Mouse (Mus musculus) midbrain, postnatal 0 days (tissue): ENCODE measurements around the gene Ciz1. TPM values are rescaled to one million over a fixed set of nuclear protein-coding genes. Genes with fewer than 3 reads are reported as not detected.

ENCODE experiments used
- ATAC-seq: fragments of 200-750 bp; cut with Nextera tagmentation; 2 replicates; pipeline ENCODE4 v1.8.0; 2017; ENCODE audit warnings: moderate number of reproducible peaks, mild to moderate bottlenecking, moderate TSS enrichment, moderate library complexity; ENCODE audit not compliant: low FRiP score
- DNase-seq: peaks from one replicate; pipeline ENCODE4 v3.0.0-alpha.2; 2015; ENCODE audit warnings: low spot score
- H3K27ac ChIP-seq: fragments of 300-500 bp; sonication (generic); 2 replicates; pipeline ENCODE4 v1.5.1; 2014; ENCODE audit warnings: low read depth, mild to moderate bottlenecking, low read length, mixed read lengths
- H3K27me3 ChIP-seq: fragments of 300-500 bp; sonication (generic); 2 replicates; pipeline ENCODE4 v1.6.1; 2014; ENCODE audit warnings: low read length, control low read depth, mixed read lengths; ENCODE audit not compliant: insufficient read depth
- H3K36me3 ChIP-seq: fragments of 300-500 bp; sonication (generic); 2 replicates; pipeline ENCODE4 v1.6.1; 2014; ENCODE audit warnings: low read length, control low read depth, mixed read lengths; ENCODE audit not compliant: insufficient read depth
- H3K4me1 ChIP-seq: fragments of 300-500 bp; sonication (generic); 2 replicates; pipeline ENCODE4 v1.6.1; 2014; ENCODE audit warnings: mild to moderate bottlenecking, control low read depth, antibody characterized with exemption, low read length, mixed read lengths; ENCODE audit not compliant: insufficient read depth
- H3K4me2 ChIP-seq: fragments of 300-500 bp; sonication (generic); 2 replicates; pipeline ENCODE4 v1.6.1; 2014; ENCODE audit warnings: low read depth, mild to moderate bottlenecking, low read length, mixed read lengths; ENCODE audit not compliant: poor library complexity, severe bottlenecking
- H3K4me3 ChIP-seq: fragments of 300-500 bp; sonication (generic); 2 replicates; pipeline ENCODE4 v1.5.1; 2014; ENCODE audit warnings: low read depth, mild to moderate bottlenecking, low read length, moderate library complexity
- H3K9ac ChIP-seq: fragments of 300-500 bp; sonication (generic); replicated peaks from 2 replicates; pipeline ENCODE4 v1.6.1; 2014; ENCODE audit warnings: mild to moderate bottlenecking, low read length, moderate library complexity, mixed read lengths; ENCODE audit not compliant: poor library complexity, severe bottlenecking
- H3K9me3 ChIP-seq: fragments of 300-500 bp; sonication (generic); 2 replicates; pipeline ENCODE4 v1.6.1; 2016; ENCODE audit warnings: low read length, control low read depth
- CTCF ChIP-seq: IDR thresholded peaks from 2 replicates; pipeline ENCODE4 v1.5.1; 2016; ENCODE audit warnings: antibody characterized with exemption, mild to moderate bottlenecking
- WGBS: fragments of 180-500 bp; shearing (Covaris S2); extraction: QIAGEN DNeasy Blood & Tissue Kit; methylation state at CpG from one replicate; pipeline ENCODE4 v1.1.7; 2014; 5-methylcytosine and 5-hydroxymethylcytosine counted together
- polyA plus RNA-seq: library from polyadenylated mRNA; unstranded; fragments of >200 nt; fragmentation: Nextera tagmentation; extraction: Ambion mirVana; gene quantifications from 2 replicates; pipeline ENCODE4 v1.2.1, GENCODE M21; 2015
- total RNA-seq: library from RNA; depleted of rRNA; stranded (reverse); fragments of >200 nt; gene quantifications from 2 replicates; pipeline ENCODE4 v1.2.3, GENCODE M21; 2014; rRNA removed

Ciz1 gene
- total RNA-seq (63.7 and 81.8 TPM in 2 replicates), polyA plus RNA-seq (47.3 and 48.8 TPM in 2 replicates)

DNA sequence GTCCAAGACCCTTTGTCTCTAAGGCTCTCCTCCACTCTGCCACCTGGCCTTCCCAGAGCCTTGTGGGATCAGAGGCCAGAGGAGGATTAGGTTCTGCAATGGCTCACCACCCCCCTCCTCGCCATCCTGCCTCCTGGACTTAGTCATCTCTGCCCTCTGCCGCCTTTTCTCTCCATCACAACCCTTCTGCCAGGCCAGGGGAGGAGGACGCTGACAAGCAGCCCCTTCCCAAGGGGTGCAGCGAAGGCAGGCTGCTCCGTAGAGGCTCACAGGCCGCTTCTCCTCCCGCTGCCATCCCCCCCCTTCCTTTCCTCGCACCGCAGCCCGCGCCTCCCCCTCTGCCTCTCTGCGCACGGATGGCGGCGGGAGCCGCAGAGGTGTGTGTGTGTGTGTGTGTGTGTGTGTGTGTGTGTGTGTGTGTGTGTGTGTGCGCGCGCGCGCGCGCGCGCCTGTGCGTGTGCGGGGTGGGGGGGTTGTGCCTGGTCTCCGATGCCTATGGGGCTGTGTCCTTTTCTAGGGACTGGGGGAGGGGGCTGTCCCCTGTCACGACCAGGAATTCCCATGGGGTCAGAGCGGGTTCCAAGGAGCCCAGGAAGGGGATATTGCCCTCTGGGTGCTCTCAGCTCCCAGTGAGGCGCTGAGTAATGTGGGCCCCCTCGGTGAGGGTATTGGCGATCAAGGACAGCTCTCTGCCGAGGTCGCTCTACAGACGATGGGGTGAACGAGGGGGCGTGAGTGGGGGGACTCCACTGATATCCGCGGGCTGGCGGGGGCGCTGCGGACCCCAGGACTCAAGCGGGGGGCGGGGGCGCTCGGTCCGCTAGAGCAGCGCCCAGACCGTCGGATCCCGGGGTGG, at the start of gene Ciz1:
Gene Ciz1, plus strand, starts transcription at position 177 of the 856 bp plus-strand sequence.
- H3K36me3 ChIP-seq: peaks cover 6% of the 10 kb centered on the region; the same call in 1 of the 2 replicates
- H3K27ac ChIP-seq: peak within 1 kb of the TSS; percentile 96
- DNase-seq: peak; percentile 66
- H3K4me2 ChIP-seq: peak within 1 kb of the TSS; percentile 71
- peak within 1 kb of the TSS; percentile 92 for H3K9ac ChIP-seq
- H3K9me3 ChIP-seq: no peaks in the 10 kb centered on the region
- WGBS: under 1% methylated on average over 25 of the region's 52 CpGs
- no peaks in the 10 kb centered on the region for H3K27me3 ChIP-seq
- peak within 1 kb of the TSS; percentile 82 for H3K4me3 ChIP-seq
- TF ChIP-seq CTCF: 0 out of 2 replicates have a peak, but pooled peaks have one; percentile 2
- ATAC-seq: peak; percentile 67
- H3K4me1 ChIP-seq: peaks cover 5% of the 10 kb centered on the region; the same call in 1 of the 2 replicates

DNA sequence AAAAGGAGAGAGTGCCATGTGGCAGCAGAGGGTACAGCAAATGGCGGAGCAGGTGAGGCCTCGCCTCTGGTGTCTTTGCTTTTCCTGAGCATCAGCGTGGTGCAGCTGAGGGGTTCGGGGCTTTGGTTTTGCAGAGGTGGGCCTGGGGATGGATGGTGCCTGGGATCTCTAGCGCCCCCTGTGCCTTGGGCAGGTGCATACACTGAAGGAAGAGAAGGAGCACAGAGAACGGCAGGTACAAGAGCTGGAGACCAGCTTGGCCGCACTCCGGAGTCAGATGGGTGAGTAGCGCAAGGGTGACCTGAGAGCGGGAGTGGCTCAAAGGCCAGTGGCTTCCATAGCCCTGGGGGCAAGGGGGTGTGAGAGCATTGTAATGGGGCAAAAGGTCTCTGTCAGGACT, 49.2 kb upstream of the Ciz1 start:
- TF ChIP-seq CTCF: peak; percentile 40
- H3K4me3 ChIP-seq: no peak overlapping the region
- H3K27ac ChIP-seq: no peak overlapping the region
- no peak for DNase-seq
- 90% methylated on average over 10 of the region's 10 CpGs for WGBS
- H3K36me3 ChIP-seq: peaks cover 78% of the 10 kb centered on the region
- no peaks in the 10 kb centered on the region for H3K4me1 ChIP-seq
- no peak for ATAC-seq
- H3K9me3 ChIP-seq: no peaks in the 10 kb centered on the region
- no peak overlapping the region for H3K4me2 ChIP-seq
- no peaks in the 10 kb centered on the region for H3K27me3 ChIP-seq
- no peak overlapping the region for H3K9ac ChIP-seq

DNA sequence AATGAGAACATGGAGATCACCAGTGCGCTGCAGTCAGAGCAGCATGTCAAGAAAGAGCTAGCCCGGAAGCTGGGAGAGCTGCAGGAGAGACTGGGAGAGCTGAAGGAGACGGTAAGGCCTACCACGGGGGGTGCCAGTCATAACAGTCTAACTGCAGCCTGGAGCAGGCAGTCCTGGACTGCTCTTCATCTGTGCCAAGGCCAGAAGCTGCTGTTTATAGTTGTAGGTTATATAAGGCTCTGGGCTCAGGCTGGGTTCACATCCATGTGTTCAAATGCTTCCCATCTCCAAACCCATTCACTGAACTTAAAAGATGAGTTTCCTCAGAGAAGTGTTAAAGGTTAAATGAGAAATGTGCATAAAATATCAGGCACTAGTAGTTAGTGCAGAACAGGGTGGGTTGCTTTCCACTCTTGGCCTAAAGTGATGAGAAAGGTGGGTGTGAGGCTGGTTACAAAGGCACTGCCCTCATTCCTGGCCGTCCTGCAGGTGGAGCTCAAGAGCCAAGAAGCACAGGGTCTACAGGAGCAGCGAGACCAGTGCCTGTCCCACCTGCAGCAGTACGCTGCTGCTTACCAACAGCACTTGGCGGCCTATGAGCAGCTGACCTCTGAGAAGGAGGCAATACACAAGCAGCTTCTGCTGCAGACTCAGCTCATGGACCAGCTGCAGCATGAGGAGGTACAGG, 47.8 kb upstream of the Ciz1 start:
- ATAC-seq (no peak), DNase-seq (no peak)
- Histone ChIP-seq H3K36me3 (peaks cover 72% of the 10 kb centered on the region), H3K4me3 (no peak overlapping the region), H3K4me2 (no peak overlapping the region), H3K9ac (no peak overlapping the region), H3K27ac (no peak overlapping the region), H3K4me1 (no peaks in the 10 kb centered on the region), H3K9me3 (no peaks in the 10 kb centered on the region), H3K27me3 (no peaks in the 10 kb centered on the region)
- WGBS: 54% methylated on average over 8 of the region's 8 CpGs
- peak; percentile 67 for TF ChIP-seq CTCF

DNA sequence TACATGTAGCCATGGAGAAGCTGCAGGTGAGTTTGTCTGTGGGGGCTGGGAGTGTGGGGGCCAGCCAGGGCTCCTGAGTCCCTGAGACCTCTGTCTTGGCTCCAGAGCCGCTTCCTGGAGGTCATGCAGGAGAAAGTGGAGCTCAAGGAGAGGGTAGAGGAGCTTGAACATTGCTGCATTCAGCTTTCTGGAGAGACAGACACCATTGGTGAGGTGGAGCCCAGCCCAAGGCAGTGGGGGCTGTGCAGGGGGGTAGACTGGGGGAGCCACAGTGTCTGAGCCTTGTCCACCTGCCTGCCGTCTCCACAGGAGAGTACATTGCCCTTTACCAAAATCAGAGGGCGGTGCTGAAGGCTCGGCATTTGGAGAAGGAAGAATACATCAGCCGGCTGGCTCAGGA, 46.5 kb upstream of the Ciz1 start:
- Histone ChIP-seq H3K4me3 (no peak overlapping the region), H3K27me3 (no peaks in the 10 kb centered on the region), H3K4me2 (no peak overlapping the region), H3K36me3 (peaks cover 76% of the 10 kb centered on the region), H3K4me1 (no peaks in the 10 kb centered on the region), H3K9me3 (no peaks in the 10 kb centered on the region), H3K27ac (no peak overlapping the region), H3K9ac (no peak overlapping the region)
- 98% methylated on average over 5 of the region's 5 CpGs for WGBS
- ATAC-seq (no peak), DNase-seq (no peak)
- TF ChIP-seq CTCF: no peak

DNA sequence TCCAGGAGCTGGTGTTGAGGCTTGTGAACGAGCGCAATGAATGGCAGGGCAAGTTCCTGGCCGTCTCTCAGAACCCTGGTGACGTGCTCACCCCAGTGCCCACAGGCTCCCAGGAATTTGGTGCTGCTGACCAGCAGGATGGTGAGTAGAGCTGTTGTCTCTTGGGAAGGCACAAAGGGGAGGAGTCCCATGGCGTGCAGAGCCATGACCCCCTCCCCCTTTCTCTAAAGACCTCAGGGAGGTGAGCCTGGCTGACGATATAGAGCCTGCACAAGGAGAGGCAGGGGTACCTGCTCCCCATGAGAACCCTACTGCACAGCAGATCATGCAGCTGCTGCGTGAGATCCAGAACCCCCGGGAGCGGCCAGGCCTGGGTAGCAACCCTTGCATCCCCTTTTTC, 46.0 kb upstream of the Ciz1 start:
- H3K27me3 ChIP-seq: no peaks in the 10 kb centered on the region
- WGBS: 82% methylated on average over 9 of the region's 9 CpGs
- H3K36me3 ChIP-seq: peaks cover 78% of the 10 kb centered on the region
- DNase-seq: no peak
- ATAC-seq: no peak
- H3K9me3 ChIP-seq: no peaks in the 10 kb centered on the region
- no peak overlapping the region for H3K27ac ChIP-seq
- H3K9ac ChIP-seq: no peak overlapping the region
- H3K4me1 ChIP-seq: 0 out of 2 replicates have a peak, but pooled peaks cover under 1% of the 10 kb centered on the region
- H3K4me2 ChIP-seq: no peak overlapping the region
- no peak overlapping the region for H3K4me3 ChIP-seq
- TF ChIP-seq CTCF: no peak
